Mouse (Mus musculus): ENCODE data around the gene Efna1.

GRCm38 (mm10) chr3:89266439-89266893 lies 14.5 kb downstream of the Efna1 start:
- no peak for TF ChIP-seq CTCF (conservative IDR thresholded peaks at IDR 0.05; ENCODE audit: insufficient read depth, insufficient read length, low read depth, low read length)
- TF ChIP-seq POLR2A (IDR thresholded peaks at IDR 0.05; ENCODE audit: low read depth, low read length): peak; percentile 31
